Mouse (Mus musculus) heart, embryonic 11.5 days (tissue): ENCODE results near the gene Foxr1. TPM values are rescaled to one million over a fixed set of nuclear protein-coding genes. Genes with fewer than 3 reads are reported as not detected.

Experiments
- ATAC-seq: fragments of 200-750 bp; cut with Nextera tagmentation; replicated peaks from 2 replicates; pipeline ENCODE4 v1.8.0; 2017; ENCODE audit warnings: moderate library complexity; ENCODE audit not compliant: insufficient number of reproducible peaks, low FRiP score, low TSS enrichment
- H3K27ac ChIP-seq: fragments of 300-500 bp; sonication (generic); 2 replicates; pipeline ENCODE4 v1.5.1; 2014; ENCODE audit warnings: mild to moderate bottlenecking, low read depth, low read length
- H3K27me3 ChIP-seq: fragments of 300-500 bp; sonication (generic); 2 replicates; pipeline ENCODE4 v1.6.1; 2014; ENCODE audit warnings: mild to moderate bottlenecking, low read length, mixed read lengths; ENCODE audit not compliant: control insufficient read depth, insufficient read depth
- H3K36me3 ChIP-seq: fragments of 300-500 bp; sonication (generic); 2 replicates; pipeline ENCODE4 v1.6.1; 2014; ENCODE audit warnings: mild to moderate bottlenecking, low read length, moderate library complexity, mixed read lengths; ENCODE audit not compliant: control insufficient read depth, insufficient read depth
- H3K4me1 ChIP-seq: fragments of 300-500 bp; sonication (generic); 2 replicates; pipeline ENCODE4 v1.6.1; 2014; ENCODE audit warnings: low read length; ENCODE audit not compliant: control insufficient read depth, insufficient read depth
- H3K4me2 ChIP-seq: fragments of 300-500 bp; sonication (generic); 2 replicates; pipeline ENCODE4 v1.6.1; 2014; ENCODE audit warnings: mild to moderate bottlenecking, moderate library complexity
- H3K4me3 ChIP-seq: fragments of 300-500 bp; sonication (generic); 2 replicates; pipeline ENCODE4 v1.5.1; 2014; ENCODE audit warnings: low read depth, low read length
- H3K9ac ChIP-seq: fragments of 300-500 bp; sonication (generic); 2 replicates; pipeline ENCODE4 v1.6.1; 2014; ENCODE audit warnings: mild to moderate bottlenecking, low read depth, low read length, moderate library complexity
- H3K9me3 ChIP-seq: fragments of 300-500 bp; sonication (generic); replicated peaks from 2 replicates; pipeline ENCODE4 v1.6.1; 2016; ENCODE audit warnings: low read length; ENCODE audit not compliant: control insufficient read depth
- WGBS: fragments of 180-500 bp; shearing (Covaris S2); extraction: QIAGEN DNeasy Blood & Tissue Kit; methylation state at CpG from one replicate; pipeline ENCODE4 v1.1.7; 2014; ENCODE audit not compliant: insufficient replicate concordance; 5-methylcytosine and 5-hydroxymethylcytosine counted together
- polyA plus RNA-seq: library from polyadenylated mRNA; unstranded; fragments of >200 nt; fragmentation: Nextera tagmentation; extraction: Ambion mirVana; gene quantifications from 2 replicates; pipeline ENCODE4 v1.2.1, GENCODE M21; 2014

Gene Foxr1
- not detected in 2 replicates for polyA plus RNA-seq

GRCm38 (mm10) chr9:44440961-44441360 is at the start of gene Foxr1:
Gene Foxr1 (minus strand): TSS chr9:44441136.
- H3K4me1 ChIP-seq, result no peaks in the 10 kb centered on the region

GRCm38 (mm10) chr9:44490086-44490967 is 49.4 kb upstream of the Foxr1 start:
- H3K9me3 ChIP-seq, result no peaks in the 10 kb centered on the region
- peak overlapping the region; percentile 61 for H3K9ac ChIP-seq
- WGBS, result 22% methylated on average over 17 of the region's 17 CpGs
- ATAC-seq, result no peak
- H3K4me1 ChIP-seq, result peaks cover 98% of the 10 kb centered on the region
- H3K36me3 ChIP-seq, result no peaks in the 10 kb centered on the region
- peak overlapping the region; percentile 87 for H3K27ac ChIP-seq
- H3K4me3 ChIP-seq, result peak overlapping the region; percentile 21
- no peaks in the 10 kb centered on the region for H3K27me3 ChIP-seq
- H3K4me2 ChIP-seq, result peak overlapping the region; percentile 84

More at GRCm38 (mm10) chr9:44440961-44441360, at the start of gene Foxr1:
- H3K4me2 ChIP-seq, result no peak within 1 kb of the TSS; the same call in 1 of the 2 replicates
- H3K27ac ChIP-seq, result no peak within 1 kb of the TSS
- ATAC-seq, result no peak
- no peak within 1 kb of the TSS for H3K4me3 ChIP-seq
- no peaks in the 10 kb centered on the region for H3K9me3 ChIP-seq
- no peaks in the 10 kb centered on the region for H3K27me3 ChIP-seq
- WGBS, result 58% methylated on average over 19 of the region's 19 CpGs
- no peaks in the 10 kb centered on the region for H3K36me3 ChIP-seq
- no peak within 1 kb of the TSS for H3K9ac ChIP-seq

GRCm38 (mm10) chr9:44489651-44490085 is 48.7 kb upstream of the Foxr1 start:
- Histone ChIP-seq H3K9me3 (no peaks in the 10 kb centered on the region), H3K36me3 (no peaks in the 10 kb centered on the region), H3K27me3 (no peaks in the 10 kb centered on the region), H3K9ac (peak overlapping the region; percentile 61), H3K4me2 (peak overlapping the region; percentile 84), H3K4me3 (peak overlapping the region; percentile 21), H3K4me1 (peaks cover 98% of the 10 kb centered on the region), H3K27ac (peak overlapping the region; percentile 87)
- ATAC-seq, result no peak
- 5% methylated on average over 17 of the region's 17 CpGs for WGBS

GRCm38 (mm10) chr9:44488855-44489381 is 48.0 kb upstream of the Foxr1 start:
- no peaks in the 10 kb centered on the region for H3K27me3 ChIP-seq
- H3K27ac ChIP-seq, result peak overlapping the region; percentile 87
- peak overlapping the region; percentile 21 for H3K4me3 ChIP-seq
- peak; percentile 36 for ATAC-seq
- peaks cover 97% of the 10 kb centered on the region for H3K4me1 ChIP-seq
- no peaks in the 10 kb centered on the region for H3K36me3 ChIP-seq
- peak overlapping the region; percentile 61 for H3K9ac ChIP-seq
- WGBS, result 11% methylated on average over 5 of the region's 5 CpGs
- no peaks in the 10 kb centered on the region for H3K9me3 ChIP-seq
- peak overlapping the region; percentile 84 for H3K4me2 ChIP-seq

- Histone ChIP-seq H3K36me3 (no peaks in the 10 kb centered on the region), H3K4me1 (peaks cover 92% of the 10 kb centered on the region), H3K9ac (peak overlapping the region; percentile 61), H3K4me2 (peak overlapping the region; percentile 84), H3K9me3 (no peaks in the 10 kb centered on the region), H3K27ac (peak overlapping the region; percentile 87), H3K27me3 (no peaks in the 10 kb centered on the region), H3K4me3 (no peak overlapping the region; the same call in 1 of the 2 replicates)
- WGBS, result 19% methylated on average over 8 of the region's 8 CpGs
- ATAC-seq, result no peak
These were observed 47.5 kb upstream of the Foxr1 start for GRCm38 (mm10) chr9:44488416-44488815.

GRCm38 (mm10) chr9:44487441-44487840 is 46.5 kb upstream of the Foxr1 start:
- H3K4me2 ChIP-seq, result peak overlapping the region; percentile 84
- H3K36me3 ChIP-seq, result no peaks in the 10 kb centered on the region
- 5% methylated on average over 7 of the region's 7 CpGs for WGBS
- peak overlapping the region; percentile 87 for H3K27ac ChIP-seq
- H3K4me1 ChIP-seq, result peaks cover 83% of the 10 kb centered on the region
- H3K9me3 ChIP-seq, result no peaks in the 10 kb centered on the region
- H3K4me3 ChIP-seq, result no peak overlapping the region
- peak overlapping the region; percentile 61; the same call in 1 of the 2 replicates for H3K9ac ChIP-seq
- no peak for ATAC-seq
- H3K27me3 ChIP-seq, result no peaks in the 10 kb centered on the region

- Histone ChIP-seq H3K27ac (peak overlapping the region; percentile 87), H3K36me3 (no peaks in the 10 kb centered on the region), H3K4me1 (peaks cover 77% of the 10 kb centered on the region), H3K4me2 (peak overlapping the region; percentile 84), H3K9me3 (no peaks in the 10 kb centered on the region), H3K4me3 (peak overlapping the region; percentile 20), H3K27me3 (no peaks in the 10 kb centered on the region), H3K9ac (peak overlapping the region; percentile 52)
- no peak for ATAC-seq
- WGBS, result 17% methylated on average over 15 of the region's 15 CpGs
These were observed 45.9 kb upstream of the Foxr1 start for GRCm38 (mm10) chr9:44486741-44487421.

GRCm38 (mm10) chr9:44486335-44486734 is 45.4 kb upstream of the Foxr1 start:
- Histone ChIP-seq H3K4me3 (peak overlapping the region; percentile 20), H3K9me3 (no peaks in the 10 kb centered on the region), H3K27ac (peak overlapping the region; percentile 87), H3K36me3 (no peaks in the 10 kb centered on the region), H3K27me3 (no peaks in the 10 kb centered on the region), H3K4me2 (peak overlapping the region; percentile 84), H3K9ac (peak overlapping the region; percentile 52), H3K4me1 (peaks cover 73% of the 10 kb centered on the region)
- WGBS, result 8% methylated on average over 3 of the region's 3 CpGs
- ATAC-seq, result no peak
